Mouse (Mus musculus) heart, embryonic 13.5 days (tissue): Measurements from ENCODE around the gene Nrbp1. TPM values are rescaled to one million over a fixed set of nuclear protein-coding genes. Genes with fewer than 3 reads are reported as not detected.
"Not testable (repeated sequence)": the region's sequence is repeated elsewhere in the genome, so short reads cannot be mapped to it uniquely, and the experiment has no call there.

Experiments used
- ATAC-seq: fragments of 200-750 bp; cut with Nextera tagmentation; 2 replicates; pipeline ENCODE4 v1.8.0; 2017; ENCODE audit warnings: moderate TSS enrichment; ENCODE audit not compliant: insufficient number of reproducible peaks, low FRiP score, low TSS enrichment; ENCODE audit errors: extremely low read depth
- H3K27ac ChIP-seq: fragments of 300-500 bp; sonication (generic); replicated peaks from 2 replicates; pipeline ENCODE4 v1.5.1; 2015; ENCODE audit warnings: moderate library complexity, mild to moderate bottlenecking, inconsistent platforms
- H3K27me3 ChIP-seq: fragments of 300-500 bp; sonication (generic); replicated peaks from 2 replicates; pipeline ENCODE4 v1.6.1; 2015; ENCODE audit warnings: mild to moderate bottlenecking, inconsistent platforms
- H3K36me3 ChIP-seq: fragments of 300-500 bp; sonication (generic); 2 replicates; pipeline ENCODE4 v1.6.1; 2015; ENCODE audit warnings: mild to moderate bottlenecking, inconsistent platforms
- H3K4me1 ChIP-seq: fragments of 300-500 bp; sonication (generic); 2 replicates; pipeline ENCODE4 v1.6.1; 2015; ENCODE audit warnings: inconsistent platforms
- H3K4me2 ChIP-seq: fragments of 300-500 bp; sonication (generic); 2 replicates; pipeline ENCODE4 v1.6.1; 2015; ENCODE audit warnings: inconsistent platforms, mild to moderate bottlenecking, moderate library complexity
- H3K4me3 ChIP-seq: fragments of 300-500 bp; sonication (generic); 2 replicates; pipeline ENCODE4 v1.5.1; 2015; ENCODE audit warnings: moderate library complexity, mild to moderate bottlenecking, inconsistent platforms
- H3K9ac ChIP-seq: fragments of 300-500 bp; sonication (generic); 2 replicates; pipeline ENCODE4 v1.6.1; 2015; ENCODE audit warnings: inconsistent platforms, mild to moderate bottlenecking, moderate library complexity
- H3K9me3 ChIP-seq: fragments of 300-500 bp; sonication (generic); 2 replicates; pipeline ENCODE4 v1.6.1; 2016; ENCODE audit warnings: inconsistent platforms
- WGBS: fragments of 180-500 bp; shearing (Covaris S2); methylation state at CpG from one replicate; pipeline ENCODE4 v1.1.7; 2015; ENCODE audit warnings: mixed read lengths; 5-methylcytosine and 5-hydroxymethylcytosine counted together
- polyA plus RNA-seq: library from polyadenylated mRNA; unstranded; fragments of >200 nt; fragmentation: Nextera tagmentation; extraction: Ambion mirVana; gene quantifications from 2 replicates; pipeline ENCODE4 v1.2.1, GENCODE M21; 2015

The Nrbp1 gene
- polyA plus RNA-seq, 1 experiment from 2014 or later = 124 TPM

GRCm38 (mm10) chr5:31198616-31199320, 41.9 kb upstream of the Nrbp1 start:
- no peak overlapping the region for H3K27ac ChIP-seq
- H3K27me3 ChIP-seq = no peaks in the 10 kb centered on the region
- no peak overlapping the region for H3K4me2 ChIP-seq
- 79% methylated on average over 5 of the region's 5 CpGs for WGBS
- peaks cover 4% of the 10 kb centered on the region for H3K9me3 ChIP-seq
- H3K4me3 ChIP-seq = no peak overlapping the region
- ATAC-seq = no peak
- peaks cover 34% of the 10 kb centered on the region for H3K4me1 ChIP-seq
- no peak overlapping the region for H3K9ac ChIP-seq
- H3K36me3 ChIP-seq = peaks cover 79% of the 10 kb centered on the region

- H3K9me3 ChIP-seq = peaks cover 4% of the 10 kb centered on the region
- H3K4me1 ChIP-seq = peaks cover 28% of the 10 kb centered on the region
- WGBS = 88% methylated on average over 19 of the region's 19 CpGs
- no peak overlapping the region for H3K27ac ChIP-seq
- H3K9ac ChIP-seq = no peak overlapping the region
- H3K36me3 ChIP-seq = peaks cover 84% of the 10 kb centered on the region
- H3K4me3 ChIP-seq = no peak overlapping the region
- H3K4me2 ChIP-seq = no peak overlapping the region
- ATAC-seq = no peak
- no peaks in the 10 kb centered on the region for H3K27me3 ChIP-seq
Measured at GRCm38 (mm10) chr5:31199321-31199892, 41.3 kb upstream of the Nrbp1 start.

GRCm38 (mm10) chr5:31199893-31200292, 40.8 kb upstream of the Nrbp1 start:
- H3K4me1 ChIP-seq = peaks cover 24% of the 10 kb centered on the region
- no peak overlapping the region for H3K4me2 ChIP-seq
- 85% methylated on average over 9 of the region's 9 CpGs for WGBS
- H3K4me3 ChIP-seq = 0 out of 2 replicates have a peak overlapping the region, but pooled peaks have one; percentile 77
- H3K27me3 ChIP-seq = no peaks in the 10 kb centered on the region
- peaks cover 4% of the 10 kb centered on the region for H3K9me3 ChIP-seq
- H3K27ac ChIP-seq = no peak overlapping the region
- H3K36me3 ChIP-seq = peaks cover 84% of the 10 kb centered on the region
- no peak overlapping the region for H3K9ac ChIP-seq
- ATAC-seq = no peak

DNA sequence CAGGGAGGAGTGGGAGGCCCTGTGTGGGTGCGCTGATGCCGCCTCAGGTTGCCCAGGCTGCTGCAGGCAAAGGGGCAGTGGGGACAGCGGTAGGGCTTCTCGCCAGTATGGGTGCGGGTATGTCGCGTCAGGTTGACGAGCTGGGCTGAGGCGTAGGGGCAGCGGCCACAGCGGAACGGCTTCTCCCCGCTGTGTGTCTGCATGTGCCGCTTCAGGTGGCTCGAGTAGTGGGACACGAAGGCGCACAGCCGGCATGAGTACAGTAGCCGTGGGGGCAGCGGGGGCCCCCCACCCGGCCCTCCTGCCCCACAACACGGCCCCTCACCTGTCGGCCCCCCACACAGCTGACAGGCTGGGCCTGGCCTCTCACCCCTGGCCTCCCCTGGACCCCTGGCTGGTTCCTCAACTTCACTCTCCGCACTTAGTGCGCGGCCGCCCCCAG, 40.3 kb upstream of the Nrbp1 start:
- 88% methylated on average over 27 of the region's 27 CpGs for WGBS
- Histone ChIP-seq H3K36me3 (peaks cover 84% of the 10 kb centered on the region), H3K9me3 (peaks cover 4% of the 10 kb centered on the region), H3K4me3 (peak overlapping the region; percentile 77; the same call in 1 of the 2 replicates), H3K27ac (no peak overlapping the region), H3K4me2 (peak overlapping the region; percentile 94), H3K9ac (peak overlapping the region; percentile 90), H3K4me1 (peaks cover 24% of the 10 kb centered on the region), H3K27me3 (no peaks in the 10 kb centered on the region)
- no peak for ATAC-seq

GRCm38 (mm10) chr5:31201042-31201741, 39.5 kb upstream of the Nrbp1 start:
- Histone ChIP-seq H3K4me1 (peaks cover 24% of the 10 kb centered on the region), H3K4me2 (peak overlapping the region; percentile 94), H3K9me3 (peaks cover 4% of the 10 kb centered on the region), H3K4me3 (peak overlapping the region; percentile 77), H3K36me3 (peaks cover 84% of the 10 kb centered on the region), H3K9ac (peak overlapping the region; percentile 90), H3K27ac (peak overlapping the region; percentile 79), H3K27me3 (no peaks in the 10 kb centered on the region)
- 14% methylated on average over 13 of the region's 13 CpGs for WGBS
- ATAC-seq = no peak

GRCm38 (mm10) chr5:31201742-31202590, 38.7 kb upstream of the Nrbp1 start, which contains the start of gene Zfp513:
Gene Zfp513 (minus strand): TSS chr5:31202303.
- under 1% methylated on average over 53 of the region's 53 CpGs for WGBS

DNA sequence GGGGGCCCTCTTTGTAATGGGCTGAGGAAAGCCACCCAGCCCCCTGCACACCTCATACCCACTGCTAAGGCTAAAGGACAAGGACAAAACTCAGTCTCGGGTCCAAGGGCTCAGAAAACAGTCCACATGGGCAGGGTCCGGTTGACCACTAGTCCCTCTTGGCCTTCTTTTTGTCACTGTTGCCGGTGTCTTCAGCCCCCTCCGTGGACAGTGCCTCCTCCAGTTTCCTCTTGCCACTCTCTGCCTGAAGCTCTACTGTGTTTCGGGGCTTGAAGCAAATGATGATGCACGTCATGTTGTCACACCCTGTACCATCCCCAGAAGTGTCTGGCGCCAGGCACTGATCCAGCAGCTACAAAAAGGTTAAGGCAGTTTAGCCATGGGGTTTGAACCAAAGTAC, 37.7 kb upstream of the Nrbp1 start:
- no peaks in the 10 kb centered on the region for H3K27me3 ChIP-seq
- 81% methylated on average over 7 of the region's 7 CpGs for WGBS
- peaks cover 82% of the 10 kb centered on the region for H3K36me3 ChIP-seq
- H3K9me3 ChIP-seq = peaks cover 4% of the 10 kb centered on the region
- H3K9ac ChIP-seq = peak overlapping the region; percentile 84; the same call in 1 of the 2 replicates
- ATAC-seq = no peak
- H3K27ac ChIP-seq = peak overlapping the region; percentile 83
- H3K4me2 ChIP-seq = peak overlapping the region; percentile 94
- peak overlapping the region; percentile 77 for H3K4me3 ChIP-seq
- H3K4me1 ChIP-seq = peaks cover 24% of the 10 kb centered on the region

More at GRCm38 (mm10) chr5:31201742-31202590, 38.7 kb upstream of the Nrbp1 start, which contains the start of gene Zfp513:
- Histone ChIP-seq H3K4me3 (peak within 1 kb of the TSS; percentile 77), H3K36me3 (peaks cover 82% of the 10 kb centered on the region), H3K9ac (peak within 1 kb of the TSS; percentile 90), H3K27me3 (no peaks in the 10 kb centered on the region), H3K4me1 (peaks cover 24% of the 10 kb centered on the region), H3K4me2 (peak within 1 kb of the TSS; percentile 94), H3K27ac (peak within 1 kb of the TSS; percentile 83), H3K9me3 (peaks cover 4% of the 10 kb centered on the region)
- peak; percentile 91 for ATAC-seq

DNA sequence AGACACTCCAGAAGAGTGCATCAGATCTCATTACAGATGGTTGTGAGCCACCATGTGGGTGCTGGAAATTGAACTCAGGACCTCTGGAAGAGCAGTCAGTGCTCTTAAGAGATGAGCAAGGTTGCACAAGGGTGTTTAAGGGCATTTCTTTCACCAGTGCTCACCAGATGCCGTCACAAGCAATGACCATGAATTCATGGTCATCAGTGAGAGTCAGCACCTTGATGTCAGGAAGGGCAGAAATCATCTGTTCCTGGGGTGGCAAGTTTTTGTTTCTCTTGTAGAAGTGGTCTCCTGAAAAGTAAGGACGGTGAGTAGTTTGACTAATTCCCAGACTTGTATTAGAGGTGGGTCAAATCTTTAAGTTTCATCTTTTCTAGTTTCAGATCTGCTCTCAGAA, 36.8 kb upstream of the Nrbp1 start:
- 85% methylated on average over 2 of the region's 2 CpGs for WGBS
- no peak for ATAC-seq
- Histone ChIP-seq H3K9ac (no peak overlapping the region), H3K36me3 (peaks cover 78% of the 10 kb centered on the region), H3K4me1 (peaks cover 24% of the 10 kb centered on the region), H3K27me3 (no peaks in the 10 kb centered on the region), H3K4me2 (no peak overlapping the region), H3K9me3 (peaks cover 4% of the 10 kb centered on the region), H3K27ac (no peak overlapping the region), H3K4me3 (no peak overlapping the region)

DNA sequence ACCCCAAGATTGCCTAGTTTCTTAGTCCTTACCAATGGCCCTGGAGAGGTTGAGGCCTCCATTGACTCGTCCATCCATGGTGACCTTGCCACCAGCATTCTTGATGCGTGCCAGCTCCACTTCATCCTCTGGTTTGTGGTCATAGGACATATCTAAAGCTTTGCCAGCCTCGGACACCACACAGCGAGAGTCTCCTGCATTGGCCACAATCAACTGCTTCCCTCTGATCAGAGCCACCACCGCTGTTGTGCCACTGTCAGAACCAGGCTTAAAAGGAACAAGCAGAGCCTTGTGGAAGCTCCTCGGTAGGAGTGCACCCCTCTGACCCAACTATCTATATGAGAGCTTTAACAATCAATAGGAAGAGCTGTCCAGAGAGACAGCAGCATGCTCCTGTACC, 36.2 kb upstream of the Nrbp1 start:
- WGBS = 87% methylated on average over 6 of the region's 6 CpGs
- ATAC-seq = no peak

DNA sequence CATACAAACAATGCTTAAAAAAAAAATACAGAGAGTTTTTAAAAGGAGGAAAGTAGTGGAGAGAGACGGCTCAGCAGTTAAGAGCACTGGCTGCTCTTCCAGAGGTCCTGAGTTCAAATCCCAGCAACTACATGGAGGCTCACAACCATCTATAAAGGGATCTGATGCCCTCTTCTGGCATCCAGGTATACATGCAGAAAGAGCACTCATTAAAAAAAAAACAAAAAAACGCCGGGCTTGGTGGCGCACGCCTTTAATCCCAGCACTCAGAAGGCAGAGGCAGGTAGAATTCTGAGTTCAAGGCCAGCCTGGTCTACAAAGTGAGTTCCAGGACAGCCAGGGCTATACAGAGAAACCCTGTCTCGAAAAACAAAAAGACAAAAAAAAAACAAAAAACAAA, 24.1 kb upstream of the Nrbp1 start:
- H3K4me1 ChIP-seq = peaks cover 25% of the 10 kb centered on the region
- H3K4me2 ChIP-seq, ATAC-seq, H3K4me3 ChIP-seq, H3K36me3 ChIP-seq, H3K9ac ChIP-seq, H3K27ac ChIP-seq, H3K9me3 ChIP-seq, H3K27me3 ChIP-seq: not testable (repeated sequence)
- 83% methylated on average over 6 of the region's 6 CpGs for WGBS

More for the DNA sequence above, 36.2 kb upstream of the Nrbp1 start:
- Histone ChIP-seq H3K4me3 (no peak overlapping the region), H3K4me2 (no peak overlapping the region), H3K36me3 (peaks cover 73% of the 10 kb centered on the region), H3K4me1 (peaks cover 24% of the 10 kb centered on the region), H3K9me3 (peaks cover 4% of the 10 kb centered on the region), H3K27ac (no peak overlapping the region), H3K27me3 (no peaks in the 10 kb centered on the region), H3K9ac (no peak overlapping the region)
